Mouse (Mus musculus): ENCODE data around the gene Tbl2.
A peak's percentile ranks its signal among the peaks of the same experiment; 100 is the strongest.

Gene Tbl2

DNA sequence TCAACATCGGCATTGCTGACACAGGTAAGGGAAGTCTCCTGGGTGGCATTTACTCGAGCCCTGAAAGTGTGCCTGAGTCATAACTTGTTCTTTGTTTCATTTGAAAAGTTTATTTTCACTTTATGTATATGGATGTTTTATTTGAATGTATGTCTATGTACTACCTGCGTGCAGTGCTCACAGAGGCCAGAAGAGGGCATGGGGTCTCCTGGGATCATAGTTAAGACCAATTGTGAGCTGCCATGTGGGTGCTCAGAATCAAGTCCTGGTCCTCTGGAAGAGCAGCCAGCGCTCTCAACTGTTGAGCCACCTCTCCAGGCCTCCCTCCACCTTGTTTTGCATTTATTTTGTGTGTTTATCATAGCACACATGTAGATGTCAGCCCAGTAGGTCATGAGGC lies 7.0 kb downstream of the Tbl2 start:
- DNase-seq: no peak

DNA sequence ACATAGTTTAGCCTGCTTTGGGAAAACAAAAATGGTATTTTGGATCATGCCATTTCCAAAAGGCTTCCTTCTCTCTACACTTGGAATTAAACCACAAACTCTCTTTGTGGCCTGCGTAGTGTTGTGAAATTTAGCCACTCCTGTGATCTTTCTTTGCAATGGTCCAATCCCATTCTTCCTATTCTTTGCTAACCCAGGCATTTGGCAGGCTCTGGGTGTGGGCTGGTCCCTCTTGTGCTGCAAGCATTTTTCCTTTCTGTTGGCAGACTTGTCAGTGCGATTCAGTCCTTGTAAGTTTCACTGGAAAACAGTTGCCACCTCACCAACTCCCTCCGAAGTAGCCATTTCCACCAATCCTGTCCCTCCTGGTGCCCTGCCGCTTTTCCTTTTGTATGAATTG lies 11.8 kb downstream of the Tbl2 start:
- DNase-seq: peak; percentile 85

DNA sequence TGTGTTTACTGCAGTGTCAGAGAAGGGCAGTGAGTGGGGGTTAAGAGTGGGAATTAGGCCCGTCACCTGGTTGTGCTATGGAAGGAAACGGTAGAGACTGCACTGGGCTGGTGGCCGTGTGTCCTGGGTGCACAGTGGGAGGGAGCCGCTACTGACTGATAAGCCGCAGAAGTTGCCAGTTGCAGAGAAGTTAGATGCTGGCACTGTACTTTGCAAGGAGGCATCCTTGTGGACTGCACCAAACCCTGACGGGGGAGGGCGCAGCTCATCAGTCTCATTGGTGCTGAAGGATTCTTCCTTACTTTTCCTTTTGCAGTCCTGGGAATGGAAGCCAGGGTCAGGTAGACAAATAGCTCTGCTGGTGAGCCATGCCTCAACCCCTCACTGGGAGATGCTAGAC lies 12.2 kb downstream of the Tbl2 start:
- DNase-seq: no peak

DNA sequence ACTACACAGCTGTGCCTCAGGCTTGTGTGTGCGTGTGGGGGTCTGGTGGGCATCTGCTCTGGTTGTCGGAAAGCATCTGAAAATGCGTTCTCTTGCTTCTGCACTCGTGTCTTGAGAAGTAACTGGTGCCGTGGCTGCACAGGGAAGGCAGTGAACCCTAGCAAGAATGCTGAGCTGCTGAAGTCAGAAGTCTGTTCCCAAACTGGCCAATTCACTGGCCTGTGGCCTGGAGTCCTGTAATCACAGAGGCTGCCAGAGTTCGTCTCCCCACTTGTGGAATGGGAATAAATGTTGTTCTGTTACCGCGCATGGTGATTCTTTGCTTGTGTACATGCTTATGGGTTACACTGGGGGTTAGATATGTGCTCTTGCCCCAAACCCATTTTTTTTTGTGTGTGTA lies 12.9 kb downstream of the Tbl2 start:
- no peak for DNase-seq

DNA sequence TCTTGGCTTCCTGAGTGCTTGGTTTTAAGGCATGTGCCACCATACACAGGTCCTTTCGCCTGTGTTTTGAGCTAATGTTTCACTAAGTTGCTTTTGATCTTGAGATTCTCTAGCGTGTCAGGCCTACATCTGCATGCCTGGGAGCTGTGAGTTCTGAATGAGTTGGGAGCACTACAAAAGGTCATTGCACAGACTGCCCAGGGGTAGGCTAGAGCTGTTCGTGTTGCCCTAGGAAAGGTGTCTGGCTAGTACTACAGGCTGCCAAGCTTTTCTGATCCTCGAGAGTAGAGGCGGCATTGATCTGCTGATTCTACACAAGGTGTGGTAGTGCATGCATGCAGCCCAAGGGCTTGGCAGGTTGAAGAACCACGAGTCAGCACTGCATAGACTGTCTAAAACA lies 13.4 kb downstream of the Tbl2 start:
- DNase-seq: no peak

DNA sequence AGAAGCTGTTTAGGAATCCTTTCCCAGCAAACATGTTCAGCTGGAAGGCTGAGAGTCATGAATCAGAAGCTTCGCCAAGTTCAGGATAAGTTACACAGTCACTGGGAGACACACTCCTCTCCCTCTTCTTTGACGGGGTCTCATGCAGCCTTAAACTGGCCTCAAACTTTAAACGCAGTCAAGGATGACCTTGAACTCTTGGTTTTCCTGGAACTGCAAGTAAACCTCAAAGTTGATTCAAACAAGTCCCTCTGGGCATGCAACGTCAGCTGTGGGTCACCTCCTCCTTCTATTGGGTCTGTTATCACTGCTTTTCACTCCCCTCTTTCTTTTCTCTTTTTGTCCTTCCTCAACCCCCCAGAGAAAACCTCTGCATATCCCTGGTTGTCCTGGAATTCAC lies 17.5 kb downstream of the Tbl2 start:
- no peak for DNase-seq

DNA sequence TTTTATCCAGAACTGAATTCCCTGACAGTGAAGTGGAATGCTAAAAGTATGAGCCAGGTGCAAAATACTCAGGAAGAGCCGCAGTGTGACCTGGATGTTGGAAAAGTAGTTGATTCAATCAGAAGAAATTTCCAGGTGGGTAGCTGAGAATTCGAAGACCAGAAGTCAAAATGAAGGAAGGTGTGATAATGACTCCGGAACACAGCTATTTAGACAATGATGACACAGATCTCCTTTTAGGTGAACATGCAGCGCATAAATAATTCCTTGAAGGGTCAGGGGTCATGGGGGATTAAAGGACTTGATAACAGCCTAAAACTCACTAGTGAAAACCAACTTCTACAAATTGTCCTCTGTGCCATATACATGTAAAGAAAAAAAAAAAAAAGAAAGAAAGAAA lies 18.0 kb downstream of the Tbl2 start:
- DNase-seq: no peak

DNA sequence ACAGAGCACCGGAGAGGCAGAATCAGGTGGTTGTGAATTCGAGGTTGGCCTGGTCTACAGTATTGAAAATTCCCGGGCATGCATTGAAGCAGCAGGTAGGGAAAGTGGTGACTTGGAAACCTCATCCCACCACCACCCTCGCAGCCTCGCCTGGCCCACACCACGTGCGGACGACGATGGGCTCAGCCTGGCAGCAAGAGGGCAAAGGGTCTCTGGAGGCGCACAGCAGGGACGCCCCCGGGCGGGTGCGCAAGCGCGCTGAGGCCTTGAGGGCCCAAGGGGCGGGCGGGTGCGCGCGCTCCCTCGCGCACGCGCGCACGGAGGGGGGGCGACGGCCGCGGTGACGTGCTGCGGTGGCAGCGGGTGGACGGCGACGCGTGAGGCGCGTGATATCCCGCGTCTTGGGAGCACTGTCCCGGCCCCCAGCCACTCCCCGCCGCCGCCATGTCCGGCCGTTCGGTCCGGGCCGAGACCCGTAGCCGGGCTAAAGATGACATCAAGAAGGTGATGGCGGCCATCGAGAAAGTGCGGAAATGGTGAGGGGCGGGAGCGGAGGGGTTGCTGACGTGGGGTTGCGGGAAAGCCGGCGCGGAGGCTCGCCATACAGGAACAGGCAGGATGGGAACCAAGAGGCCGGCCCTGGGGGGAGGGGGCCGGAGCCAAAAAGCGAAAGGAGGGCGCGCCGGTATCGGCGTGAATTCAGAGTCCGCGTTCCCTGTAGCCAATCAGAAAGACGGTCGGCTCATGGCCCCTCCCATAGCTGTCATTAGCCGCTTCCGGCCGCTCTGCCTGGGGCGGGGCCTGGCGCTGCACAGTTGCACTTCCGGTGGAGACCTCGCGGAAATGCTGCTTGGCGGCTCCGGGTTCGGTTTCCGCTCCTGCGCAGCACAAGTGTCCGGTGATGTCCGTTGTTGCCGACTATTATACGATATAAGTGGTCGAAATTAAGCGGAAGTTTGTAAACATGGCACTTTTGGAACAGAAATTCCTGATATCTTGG lies 18.9 kb downstream of the Tbl2 start, which contains the start of gene Bcl7b:
TSS of gene Bcl7b (plus strand) at position 221 of the 1,000 bp plus-strand sequence.
- DNase-seq: peak; percentile 99

DNA sequence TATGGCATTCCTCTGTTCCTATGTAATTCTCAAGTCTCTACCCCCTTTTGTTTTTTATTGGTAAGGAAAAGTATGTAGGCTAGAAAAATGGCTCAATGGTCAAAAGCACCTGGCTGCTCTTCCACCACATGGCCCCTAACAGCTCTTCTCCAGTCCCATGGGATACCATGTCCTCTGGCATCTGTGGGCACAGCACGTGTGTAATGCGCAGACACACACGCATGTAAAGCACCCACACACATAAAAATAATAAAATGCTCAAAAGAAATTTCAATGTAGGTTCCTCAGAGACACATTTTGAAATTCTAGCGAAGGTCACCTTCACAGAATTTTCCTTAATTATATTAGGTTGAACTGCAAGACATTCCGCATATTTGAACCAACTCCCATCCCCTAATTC lies 20.0 kb downstream of the Tbl2 start:
- no peak for DNase-seq

DNA sequence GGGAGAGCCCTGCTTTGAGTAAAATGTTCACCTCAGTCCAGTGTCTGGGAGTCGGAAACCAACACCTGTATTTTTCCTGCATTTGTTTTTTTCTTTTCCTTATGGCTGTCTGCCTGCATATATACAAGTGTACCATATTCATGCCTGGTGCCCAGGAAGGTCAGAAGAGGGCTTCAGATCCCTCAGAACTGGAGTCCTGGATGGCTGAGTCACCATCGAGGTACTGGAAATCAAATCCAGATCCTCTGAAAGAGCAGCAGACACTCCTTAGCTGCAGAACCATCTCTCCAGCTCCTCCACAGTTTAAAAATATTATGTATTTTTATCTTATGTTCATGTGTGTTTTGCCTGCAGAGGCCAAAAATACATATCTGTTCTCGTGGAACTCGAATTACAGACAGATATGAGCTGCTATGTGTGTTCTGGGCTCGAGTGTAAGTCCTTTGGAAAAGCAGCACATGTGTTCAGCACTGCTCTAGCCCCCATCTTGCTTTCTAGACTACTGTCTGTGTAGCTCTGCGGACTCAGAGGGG lies 22.3 kb downstream of the Tbl2 start:
- no peak for DNase-seq

DNA sequence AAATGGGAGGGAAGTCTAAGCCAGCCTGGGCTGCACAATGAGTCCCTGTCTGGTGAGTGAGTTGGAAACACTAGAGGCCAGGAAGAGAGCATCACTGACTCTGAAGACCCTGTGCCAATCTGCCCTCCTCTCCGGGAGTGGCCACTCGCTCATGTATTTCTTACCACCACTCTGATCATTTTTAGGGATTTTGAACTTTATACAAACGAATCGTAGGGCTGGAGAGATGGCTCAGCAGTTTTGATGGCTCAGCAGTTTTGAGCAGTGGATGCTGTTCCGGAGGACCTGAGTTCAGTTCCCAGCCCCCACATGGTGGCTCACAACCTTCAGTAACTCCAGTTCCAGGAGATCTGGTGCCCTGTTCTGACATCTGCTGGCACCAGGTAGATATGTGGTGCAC lies 23.5 kb downstream of the Tbl2 start:
- DNase-seq: no peak

DNA sequence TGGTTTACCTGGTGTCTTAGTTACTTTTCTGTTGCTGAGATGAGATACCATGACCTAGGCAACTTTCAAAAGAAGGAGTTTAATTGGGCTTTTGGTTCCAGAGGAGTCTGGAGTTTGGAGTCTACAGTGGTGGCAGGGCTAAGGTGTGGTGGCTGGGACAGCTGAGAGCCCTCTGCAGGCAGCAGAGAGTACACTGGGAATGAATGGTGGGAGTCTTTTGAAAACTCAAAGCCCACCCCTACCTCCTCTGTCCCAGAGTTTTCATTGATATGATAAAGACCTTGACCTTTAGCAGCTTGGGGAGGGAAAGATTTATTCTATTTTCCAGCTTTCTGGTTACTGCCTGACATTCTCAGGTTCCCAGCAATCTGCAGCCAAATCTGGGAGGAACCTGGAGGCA lies 25.6 kb downstream of the Tbl2 start:
- DNase-seq: no peak

DNA sequence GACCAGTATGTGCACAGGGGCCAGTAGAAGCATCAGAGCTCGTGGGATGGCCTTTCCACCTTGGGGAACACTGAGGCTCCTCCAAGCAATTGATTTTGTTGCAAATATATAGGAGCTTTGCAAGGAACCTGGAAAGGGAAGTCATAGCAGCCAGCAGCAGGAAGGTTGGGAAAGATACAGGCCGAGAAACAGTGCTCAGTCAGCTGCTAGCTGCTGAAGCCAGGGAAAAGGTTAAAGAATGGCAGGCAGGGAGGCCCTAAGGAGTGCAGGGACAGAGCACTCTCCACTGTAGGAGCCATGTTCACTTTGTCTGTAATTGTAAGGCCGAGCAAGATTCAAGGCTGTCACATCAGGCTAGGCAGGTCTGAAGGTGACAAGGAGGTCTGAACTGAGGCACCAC lies 29.1 kb downstream of the Tbl2 start:
- DNase-seq: no peak

DNA sequence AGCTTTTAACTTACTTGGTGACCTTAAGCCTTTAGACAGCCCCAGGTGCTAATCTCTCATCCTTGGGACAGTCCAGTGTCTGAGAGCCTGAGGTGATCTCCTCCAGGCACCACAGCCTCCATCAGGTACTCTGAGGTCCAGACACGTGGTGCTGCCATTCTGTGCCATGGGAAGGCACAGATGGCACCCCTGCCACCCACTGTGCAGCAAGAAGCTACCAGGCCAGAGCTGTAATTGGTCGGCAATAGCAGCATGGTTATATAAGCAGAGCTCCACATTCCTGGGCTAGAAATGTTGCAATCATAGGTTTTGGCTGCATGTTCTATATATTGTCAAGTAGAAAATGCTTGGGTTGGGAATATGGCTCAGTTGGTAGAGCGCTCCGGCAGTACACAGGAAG lies 29.5 kb downstream of the Tbl2 start:
- DNase-seq: no peak

DNA sequence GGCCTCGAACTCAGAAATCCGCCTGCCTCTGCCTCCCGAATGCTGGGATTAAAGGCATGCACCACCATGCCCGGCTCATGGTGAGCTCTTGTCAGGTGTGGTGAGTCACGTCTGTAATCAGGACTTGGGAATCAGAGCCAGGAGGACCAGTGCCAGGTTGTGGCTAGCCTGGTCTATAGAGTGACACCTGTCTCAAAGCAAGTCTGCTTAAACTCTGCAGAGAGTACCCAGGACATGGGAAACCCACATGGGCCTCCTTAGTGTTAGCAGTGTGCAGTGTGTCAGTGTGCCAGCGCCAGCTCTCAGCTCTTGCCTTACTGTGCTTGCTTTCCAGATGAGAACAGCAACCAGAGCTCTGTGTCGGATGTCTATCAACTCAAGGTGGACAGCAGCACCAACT lies 30.2 kb downstream of the Tbl2 start:
- DNase-seq: no peak

DNA sequence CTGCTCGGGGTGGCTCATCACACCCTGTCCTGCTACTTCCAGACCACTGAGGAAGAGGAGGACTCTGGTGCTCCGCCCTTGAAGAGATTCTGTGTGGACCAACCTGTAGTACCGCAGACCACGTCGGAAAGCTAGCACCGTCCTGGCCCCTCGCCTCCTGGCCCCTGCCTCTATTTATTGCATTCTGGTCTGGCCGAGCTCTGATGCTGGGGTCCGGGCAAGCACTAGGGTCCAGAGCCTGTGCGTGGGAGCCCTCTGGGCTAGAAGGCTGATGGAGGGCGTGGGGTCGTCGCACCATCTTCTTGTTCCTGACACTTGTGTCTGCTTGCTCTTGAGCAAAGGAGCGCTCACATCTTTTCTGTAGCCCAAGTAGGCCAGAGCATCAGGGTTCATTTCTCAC lies 31.3 kb downstream of the Tbl2 start:
- DNase-seq: no peak

DNA sequence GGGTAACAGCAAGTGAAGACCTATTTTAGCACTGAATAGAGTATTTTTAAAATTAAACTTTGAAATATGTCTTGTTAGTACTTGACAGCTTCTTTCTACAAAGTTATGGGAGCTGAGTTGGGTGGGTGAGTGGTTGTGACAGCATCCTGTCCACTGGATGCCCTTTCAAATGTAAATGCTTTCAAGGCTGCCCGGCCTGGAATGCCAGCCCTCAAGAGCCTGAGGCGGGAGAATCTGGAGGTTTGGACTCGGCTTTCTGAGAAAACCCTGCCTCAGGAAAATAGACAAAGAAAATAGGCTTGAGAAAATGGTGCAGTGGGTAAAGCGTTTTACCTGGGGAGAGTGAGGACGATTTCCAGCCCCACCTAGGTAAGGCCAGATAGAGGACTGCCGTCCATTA lies 32.3 kb downstream of the Tbl2 start:
- no peak for DNase-seq

DNA sequence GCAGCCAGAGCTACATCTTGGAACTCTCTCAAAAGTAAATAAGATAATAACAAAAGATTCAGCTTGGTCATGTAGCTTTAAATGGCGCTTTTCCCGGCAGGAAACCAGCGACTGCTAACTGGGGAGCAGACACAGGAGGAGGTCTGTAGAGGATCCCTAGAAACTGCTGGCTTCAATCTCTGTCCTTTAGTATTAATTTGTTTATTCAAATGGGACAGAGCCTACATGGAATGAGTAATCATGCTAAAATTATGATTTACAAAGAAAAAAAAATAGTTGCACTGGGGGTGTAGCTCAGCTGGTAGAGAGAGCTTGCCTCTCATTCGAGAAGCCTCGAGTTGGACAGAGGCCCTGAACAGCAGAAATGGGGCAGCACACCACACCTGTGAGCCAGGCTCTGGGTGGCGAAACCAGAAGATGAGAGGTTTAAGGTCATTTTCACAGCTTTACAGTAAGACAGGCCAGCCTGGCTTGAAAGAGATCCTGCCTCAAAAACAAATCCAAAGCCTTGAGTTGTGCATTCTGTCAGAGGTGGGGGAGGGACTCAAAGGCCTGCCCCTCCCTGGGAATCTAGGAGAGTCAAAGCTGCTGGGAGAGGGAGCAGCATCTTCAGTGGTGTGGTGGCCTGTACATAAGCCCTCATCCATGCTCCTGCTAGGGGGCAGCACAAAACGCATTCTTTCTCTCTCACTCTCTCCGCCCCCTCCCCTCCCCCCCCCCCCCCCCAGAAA lies 33.8 kb downstream of the Tbl2 start:
- DNase-seq: peak; percentile 70

DNA sequence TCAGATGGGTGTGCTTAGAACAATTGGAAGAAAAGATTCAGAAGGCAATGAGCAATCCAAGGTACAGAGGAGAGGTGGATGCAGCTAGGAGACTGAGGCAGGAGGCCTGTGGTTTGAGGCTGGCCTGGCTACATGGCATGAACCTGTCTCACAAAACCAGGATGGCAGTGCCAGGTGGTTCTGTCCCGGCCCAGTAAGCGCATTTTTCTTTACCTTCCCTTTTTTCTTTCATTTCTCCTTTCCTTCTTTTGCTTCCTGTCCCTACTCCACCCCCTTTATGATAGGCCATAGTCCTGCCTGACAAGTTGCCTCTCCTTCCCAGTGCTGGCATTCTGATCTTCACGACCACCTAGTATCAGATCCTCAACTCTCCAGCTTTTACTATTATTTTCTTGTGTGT lies 35.6 kb downstream of the Tbl2 start:
- DNase-seq: no peak

DNA sequence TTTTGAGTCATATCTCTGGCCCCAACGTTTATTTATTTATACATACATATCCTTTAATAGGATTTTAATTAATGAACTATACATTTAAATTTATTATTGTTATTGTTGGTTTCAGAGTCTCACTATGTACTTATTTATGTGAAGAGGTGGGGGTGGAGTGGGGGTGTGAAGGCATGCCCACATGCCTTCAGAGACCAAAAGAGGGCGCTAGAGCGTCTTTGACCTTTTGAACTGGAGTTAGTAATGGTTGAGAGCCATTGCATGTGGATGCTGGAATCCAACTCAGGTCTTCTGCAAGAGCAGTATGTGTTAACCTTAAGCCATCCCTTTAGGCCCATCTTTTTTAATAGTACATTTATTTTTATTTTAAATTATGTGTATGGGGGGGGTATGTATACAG lies 36.1 kb downstream of the Tbl2 start:
- DNase-seq: peak; percentile 50

DNA sequence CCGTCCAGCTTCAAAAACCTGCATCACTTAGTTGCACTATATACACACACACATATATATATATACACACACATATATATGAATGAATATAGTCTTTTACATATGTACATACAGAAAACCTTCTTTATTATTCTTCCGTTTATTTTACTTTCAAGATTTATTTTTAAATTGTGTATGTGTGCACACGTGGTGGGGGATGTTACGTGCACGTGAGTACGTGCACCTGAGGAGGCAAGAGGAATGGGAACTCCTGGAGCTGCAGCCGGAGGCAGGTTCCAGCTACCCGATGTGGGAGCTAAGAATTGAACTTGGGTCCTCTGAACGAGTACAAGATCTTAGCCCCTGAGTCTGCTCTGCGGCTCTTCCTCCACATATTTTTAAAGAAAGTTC lies 36.8 kb downstream of the Tbl2 start:
- DNase-seq: no peak

DNA sequence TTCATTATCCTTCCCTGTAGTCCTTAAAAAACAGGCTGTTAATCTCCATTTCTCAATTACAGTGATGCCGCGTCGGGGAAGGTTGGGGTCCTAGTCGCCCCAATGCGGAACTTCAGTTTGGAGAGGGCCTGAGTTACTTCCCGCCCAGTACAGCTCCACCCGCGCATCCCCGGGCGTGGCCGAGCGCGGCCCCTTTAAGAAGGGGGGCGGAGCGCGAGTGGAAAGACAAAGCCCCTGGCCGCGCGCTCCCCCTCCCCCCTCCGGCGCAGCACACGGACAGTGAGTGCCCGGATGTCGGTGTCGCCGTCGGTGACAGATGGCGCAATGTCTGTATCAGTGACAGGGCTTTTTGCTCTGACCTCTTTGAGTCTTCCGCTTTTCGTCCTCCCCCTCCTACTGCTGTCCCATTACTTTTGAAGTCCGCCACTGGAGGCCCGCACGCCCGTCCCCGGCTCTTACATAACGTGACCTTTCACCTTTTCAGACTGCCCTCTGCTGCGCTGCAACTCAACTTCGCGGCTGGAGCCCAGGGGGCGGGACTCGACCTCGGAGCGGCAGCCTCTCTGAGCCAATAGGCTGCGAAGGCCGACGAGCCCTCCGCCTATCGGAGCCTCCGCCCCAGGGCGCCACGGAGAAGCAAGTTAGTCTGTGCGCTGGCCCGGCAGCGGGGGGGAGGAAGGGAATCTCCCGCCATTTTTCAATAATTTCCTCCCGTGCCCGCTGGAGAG lies 37.3 kb downstream of the Tbl2 start, which contains the start of gene Baz1b:
TSS of gene Baz1b (plus strand) at position 644 of the 728 bp plus-strand sequence.
- DNase-seq: peak; percentile 99

Measured in lung, postnatal 10 days (tissue).